Mouse (Mus musculus) neural tube, embryonic 14.5 days (tissue): Measurements from ENCODE around the gene Il11ra1. TPM values are rescaled to one million over a fixed set of nuclear protein-coding genes. Genes with fewer than 3 reads are reported as not detected.
A peak's percentile ranks its signal among the peaks of the same experiment; 100 is the strongest.
"Not testable (repeated sequence)": the region's sequence is repeated elsewhere in the genome, so short reads cannot be mapped to it uniquely, and the experiment has no call there.

Source experiments
- ATAC-seq: fragments of 200-750 bp; cut with Nextera tagmentation; 2 replicates; pipeline ENCODE4 v1.8.0; 2017; ENCODE audit warnings: low read depth, mild to moderate bottlenecking, moderate TSS enrichment, moderate library complexity
- H3K27ac ChIP-seq: fragments of 300-500 bp; sonication (generic); 2 replicates; pipeline ENCODE4 v1.5.1; 2014; ENCODE audit warnings: low read depth, mild to moderate bottlenecking, control low read depth, low read length, moderate library complexity, mixed read lengths
- H3K27me3 ChIP-seq: fragments of 300-500 bp; sonication (generic); 2 replicates; pipeline ENCODE4 v1.6.1; 2014; ENCODE audit warnings: low read length; ENCODE audit not compliant: control insufficient read depth, insufficient read depth
- H3K36me3 ChIP-seq: fragments of 300-500 bp; sonication (generic); 2 replicates; pipeline ENCODE4 v1.6.1; 2014; ENCODE audit warnings: low read length, mixed read lengths; ENCODE audit not compliant: control insufficient read depth, insufficient read depth
- H3K4me1 ChIP-seq: fragments of 300-500 bp; sonication (generic); 2 replicates; pipeline ENCODE4 v1.6.1; 2014; ENCODE audit warnings: low read length; ENCODE audit not compliant: control insufficient read depth, insufficient read depth
- H3K4me2 ChIP-seq: fragments of 300-500 bp; sonication (generic); 2 replicates; pipeline ENCODE4 v1.6.1; 2014; ENCODE audit warnings: mild to moderate bottlenecking, low read depth, low read length, control low read depth
- H3K4me3 ChIP-seq: fragments of 300-500 bp; sonication (generic); 2 replicates; pipeline ENCODE4 v1.5.1; 2014; ENCODE audit warnings: low read depth, low read length, control low read depth, mixed read lengths
- H3K9ac ChIP-seq: fragments of 300-500 bp; sonication (generic); replicated peaks from 2 replicates; pipeline ENCODE4 v1.6.1; 2014; ENCODE audit warnings: low read depth, mild to moderate bottlenecking, control low read depth, low read length, mixed read lengths
- H3K9me3 ChIP-seq: fragments of 300-500 bp; sonication (generic); 2 replicates; pipeline ENCODE4 v1.6.1; 2016; ENCODE audit warnings: low read length; ENCODE audit not compliant: control insufficient read depth
- WGBS: fragments of 180-500 bp; shearing (Covaris S2); extraction: QIAGEN DNeasy Blood & Tissue Kit; methylation state at CpG from one replicate; pipeline ENCODE4 v1.1.7; 2014; 5-methylcytosine and 5-hydroxymethylcytosine counted together
- polyA plus RNA-seq: library from polyadenylated mRNA; unstranded; fragments of >200 nt; fragmentation: Nextera tagmentation; extraction: Ambion mirVana; gene quantifications from 2 replicates; pipeline ENCODE4 v1.2.1, GENCODE M21; 2014

Il11ra1 gene
- polyA plus RNA-seq, 1 experiment from 2014 or later = 26.2 TPM

DNA sequence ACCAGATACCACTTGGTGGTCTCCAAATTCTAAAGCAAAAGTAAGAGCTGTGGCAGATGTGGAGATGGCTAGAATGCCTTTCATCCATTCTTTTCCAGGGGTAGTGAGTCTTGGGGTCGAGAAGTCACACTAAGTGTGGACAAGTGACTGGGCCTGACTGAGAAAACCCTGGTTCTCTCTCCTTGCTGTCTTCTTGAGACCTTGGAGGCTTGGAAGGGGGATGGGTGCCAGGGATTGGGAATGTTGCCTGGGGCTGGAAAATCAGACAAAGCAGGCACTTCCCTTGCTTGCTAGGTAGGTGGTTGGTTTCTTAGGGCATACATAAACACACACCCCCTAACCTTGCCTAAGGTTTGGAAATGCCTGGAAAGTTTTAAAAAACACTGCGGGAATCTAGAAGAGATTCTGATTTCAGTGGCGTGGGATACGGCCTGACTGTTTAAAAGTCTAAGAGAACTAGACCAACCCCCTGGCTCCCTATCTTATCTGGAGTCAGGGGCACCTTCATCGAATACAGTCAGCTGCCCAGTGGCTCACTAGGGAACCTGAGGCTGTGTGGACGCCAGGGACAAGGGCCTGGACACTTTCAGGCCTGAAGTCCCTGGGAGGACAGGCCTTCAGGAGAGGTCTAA is 60.0 kb downstream of the Il11ra1 start:
- H3K9ac ChIP-seq = peak overlapping the region; percentile 39; the same call in 1 of the 2 replicates
- no peaks in the 10 kb centered on the region for H3K27me3 ChIP-seq
- H3K9me3 ChIP-seq = no peaks in the 10 kb centered on the region
- H3K4me3 ChIP-seq = peak overlapping the region; percentile 29
- H3K4me2 ChIP-seq = peak overlapping the region; percentile 45
- no peaks in the 10 kb centered on the region for H3K36me3 ChIP-seq
- ATAC-seq = no peak
- peaks cover 12% of the 10 kb centered on the region; the same call in 1 of the 2 replicates for H3K4me1 ChIP-seq
- H3K27ac ChIP-seq = no peak overlapping the region
- WGBS = 44% methylated on average over 6 of the region's 6 CpGs

DNA sequence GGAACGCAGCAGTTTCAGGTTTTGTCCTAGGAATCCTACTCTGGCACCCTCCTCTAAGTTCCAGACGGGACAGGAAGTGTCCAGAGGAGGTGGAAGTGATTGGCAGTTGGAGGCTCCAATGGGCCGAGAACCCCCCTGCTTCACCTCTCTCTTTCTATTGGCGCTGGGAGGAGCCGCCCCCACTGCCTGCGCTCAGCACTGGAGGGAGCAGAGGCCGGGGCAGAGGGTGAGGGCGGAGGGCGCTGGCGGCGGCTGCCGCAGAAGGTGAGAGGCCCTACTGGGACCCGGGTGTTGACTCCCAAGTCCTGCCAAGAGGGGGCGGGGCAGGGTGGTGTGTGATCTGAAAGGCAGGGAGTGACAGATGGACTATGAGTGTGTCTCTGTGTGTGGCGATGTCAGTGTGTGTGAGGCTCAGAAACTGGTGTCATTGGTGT is 60.5 kb downstream of the Il11ra1 start:
- Histone ChIP-seq H3K4me3 (peak overlapping the region; percentile 29), H3K9me3 (no peaks in the 10 kb centered on the region), H3K9ac (peak overlapping the region; percentile 39; the same call in 1 of the 2 replicates), H3K27me3 (no peaks in the 10 kb centered on the region), H3K36me3 (no peaks in the 10 kb centered on the region), H3K27ac (no peak overlapping the region; the same call in 1 of the 2 replicates), H3K4me2 (peak overlapping the region; percentile 45), H3K4me1 (peaks cover 10% of the 10 kb centered on the region; the same call in 1 of the 2 replicates)
- ATAC-seq = peak; percentile 71; the same call in 1 of the 2 replicates
- WGBS = under 1% methylated on average over 15 of the region's 15 CpGs

DNA sequence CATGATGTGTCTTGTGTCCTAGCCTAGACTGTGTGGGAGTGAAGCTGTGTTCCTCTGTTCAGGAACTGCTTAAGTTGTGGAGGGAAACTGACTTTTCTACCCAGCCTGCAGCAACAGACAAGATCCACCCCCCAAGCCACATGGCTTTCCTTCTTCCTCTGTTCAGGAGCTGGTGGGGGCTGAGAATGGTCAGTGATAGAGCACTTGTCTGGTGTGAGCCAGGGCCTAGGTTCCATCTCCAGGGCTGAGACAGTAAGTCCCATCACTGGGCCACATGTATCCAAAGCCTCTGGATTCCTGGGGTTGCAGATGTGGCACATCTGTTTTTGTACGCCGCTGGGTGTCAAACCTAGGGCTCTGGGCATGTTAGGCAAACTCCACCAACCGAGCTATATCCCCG is 61.1 kb downstream of the Il11ra1 start:
- Histone ChIP-seq H3K27ac (no peak overlapping the region; the same call in 1 of the 2 replicates), H3K36me3 (no peaks in the 10 kb centered on the region), H3K9ac (peak overlapping the region; percentile 39), H3K9me3 (no peaks in the 10 kb centered on the region), H3K27me3 (no peaks in the 10 kb centered on the region), H3K4me3 (peak overlapping the region; percentile 29), H3K4me1 (peaks cover 10% of the 10 kb centered on the region; the same call in 1 of the 2 replicates), H3K4me2 (peak overlapping the region; percentile 45)
- no peak; the same call in 1 of the 2 replicates for ATAC-seq
- 79% methylated on average over 4 of the region's 4 CpGs for WGBS

DNA sequence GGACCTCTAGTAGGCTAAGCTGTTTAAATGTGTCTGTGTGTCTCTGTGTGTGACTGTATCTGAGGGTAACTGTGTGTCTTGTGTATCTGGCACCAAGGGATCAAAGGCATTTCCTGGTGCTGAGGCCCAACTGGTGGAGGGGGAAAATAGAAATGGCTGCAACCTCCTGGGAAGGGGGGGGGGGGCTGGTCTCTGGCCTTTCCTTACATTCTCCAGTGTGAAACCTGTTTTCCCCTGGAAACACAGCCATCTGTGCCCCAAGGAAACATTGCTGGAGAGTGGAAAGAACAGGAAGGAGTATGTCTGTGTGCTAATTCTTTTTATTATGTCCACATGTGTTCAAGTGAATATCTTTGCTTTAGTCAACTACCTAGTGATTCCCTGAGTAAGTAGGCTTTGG is 61.9 kb downstream of the Il11ra1 start:
- no peaks in the 10 kb centered on the region for H3K27me3 ChIP-seq
- no peak for ATAC-seq
- peak overlapping the region; percentile 45 for H3K4me2 ChIP-seq
- H3K27ac ChIP-seq = no peak overlapping the region
- H3K9ac ChIP-seq = no peak overlapping the region
- no peaks in the 10 kb centered on the region for H3K9me3 ChIP-seq
- H3K4me1 ChIP-seq = peaks cover 5% of the 10 kb centered on the region; the same call in 1 of the 2 replicates
- no peak overlapping the region for H3K4me3 ChIP-seq
- no peaks in the 10 kb centered on the region for H3K36me3 ChIP-seq

DNA sequence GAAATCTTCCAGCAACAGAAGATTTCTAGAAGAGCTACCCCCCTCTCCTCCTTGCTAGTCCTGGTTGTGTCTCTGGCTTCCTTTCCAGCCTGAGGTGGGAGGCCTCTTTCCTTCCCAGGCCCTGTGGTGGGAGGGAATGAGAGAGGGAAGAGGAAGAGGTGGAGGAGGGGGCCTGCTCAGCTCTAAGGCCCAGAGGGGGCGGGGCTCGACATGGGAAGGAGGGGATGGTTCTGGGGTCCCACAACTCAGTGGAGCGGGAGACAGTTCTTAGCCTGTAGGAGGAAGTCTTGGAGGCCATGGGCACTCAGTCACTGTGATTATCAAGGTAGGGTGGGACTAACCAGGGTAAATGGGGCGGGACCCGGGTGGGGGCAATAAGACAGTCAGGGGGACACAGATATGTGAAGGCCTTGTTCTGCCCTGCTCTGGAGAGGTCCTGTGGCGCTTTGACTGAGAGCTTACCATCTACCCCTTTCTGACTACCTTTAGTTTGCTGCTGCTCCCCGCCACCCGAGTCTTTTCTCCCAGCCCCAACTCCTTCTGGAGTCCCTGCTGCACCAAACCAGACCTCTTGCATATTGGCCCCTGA is 62.4 kb downstream of the Il11ra1 start:
- peaks cover 5% of the 10 kb centered on the region; the same call in 1 of the 2 replicates for H3K4me1 ChIP-seq
- H3K27me3 ChIP-seq = no peaks in the 10 kb centered on the region
- WGBS = 42% methylated on average over 8 of the region's 8 CpGs
- peak overlapping the region; percentile 21; the same call in 1 of the 2 replicates for H3K4me2 ChIP-seq
- peak overlapping the region; percentile 25; the same call in 1 of the 2 replicates for H3K9ac ChIP-seq
- H3K9me3 ChIP-seq = no peaks in the 10 kb centered on the region
- peak; percentile 28; the same call in 1 of the 2 replicates for ATAC-seq
- H3K36me3 ChIP-seq = no peaks in the 10 kb centered on the region
- no peak overlapping the region for H3K4me3 ChIP-seq
- H3K27ac ChIP-seq = no peak overlapping the region

DNA sequence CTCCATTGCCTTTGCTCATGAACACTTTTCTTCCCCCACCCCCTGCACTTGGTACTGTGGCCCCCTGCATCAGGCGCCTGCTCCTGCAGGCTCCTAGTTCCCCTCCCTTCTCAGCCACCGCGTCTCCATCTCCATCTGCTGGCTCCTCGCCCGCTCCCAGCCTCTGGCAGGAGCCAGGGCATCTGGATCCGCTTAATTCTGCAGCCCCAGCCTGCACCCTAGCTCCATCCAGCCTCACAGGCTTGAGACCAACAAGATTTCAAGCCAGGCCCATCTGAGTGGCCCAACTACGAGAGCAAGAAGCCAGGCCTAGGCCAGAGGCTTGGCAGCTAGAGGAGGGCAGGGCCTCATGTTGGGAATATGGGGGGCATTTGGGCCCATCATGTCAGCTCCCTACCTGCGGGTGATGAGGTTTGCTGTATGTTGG is 62.9 kb downstream of the Il11ra1 start:
- H3K36me3 ChIP-seq, H3K27me3 ChIP-seq, H3K27ac ChIP-seq, H3K9me3 ChIP-seq, H3K4me1 ChIP-seq, H3K4me3 ChIP-seq, H3K4me2 ChIP-seq: not testable (repeated sequence)
- WGBS = 56% methylated on average over 8 of the region's 8 CpGs
- H3K9ac ChIP-seq = peak overlapping the region; percentile 25; the same call in 1 of the 2 replicates
- ATAC-seq = peak; percentile 56

DNA sequence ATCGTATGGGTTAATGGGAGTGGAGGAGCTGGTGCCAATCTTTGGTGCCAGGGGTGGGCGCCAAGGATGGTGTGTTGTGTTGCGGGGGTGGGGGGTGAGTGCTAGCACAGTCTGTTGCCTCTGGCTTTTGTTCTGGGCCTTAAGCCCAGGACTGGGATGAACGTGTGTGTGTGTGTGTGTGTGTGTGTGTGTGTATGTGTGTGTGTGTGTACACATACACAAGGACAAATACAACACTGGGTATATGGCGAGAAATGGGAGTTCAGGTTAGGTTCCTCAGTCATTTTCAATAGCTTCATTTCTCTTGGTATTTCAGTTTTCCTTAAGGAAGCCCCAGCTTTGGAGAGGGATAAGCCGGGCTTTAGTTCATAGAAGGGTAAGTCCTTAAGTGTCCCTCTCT is 63.4 kb downstream of the Il11ra1 start:
- not testable (repeated sequence) for H3K4me3 ChIP-seq, ATAC-seq
- 89% methylated on average over 4 of the region's 6 CpGs for WGBS

DNA sequence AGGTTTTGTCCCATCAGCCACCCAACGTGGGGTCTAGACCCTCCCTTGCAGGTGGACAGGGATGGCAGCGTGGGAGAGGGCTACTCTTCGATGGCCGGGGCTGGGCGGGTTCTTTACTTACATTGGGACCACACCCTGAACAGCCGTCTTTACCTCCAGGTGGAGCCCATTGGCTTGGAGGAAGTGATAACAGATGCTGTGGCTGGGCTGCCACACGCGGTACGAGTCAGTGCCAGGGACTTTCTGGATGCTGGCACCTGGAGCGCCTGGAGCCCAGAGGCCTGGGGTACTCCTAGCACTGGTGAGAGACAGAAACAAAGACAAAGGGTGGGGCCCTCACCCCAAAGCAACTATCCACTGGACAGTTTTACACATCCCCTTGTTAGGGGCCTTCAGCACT is 67.5 kb downstream of the Il11ra1 start:
- H3K27me3 ChIP-seq, H3K9ac ChIP-seq, H3K4me2 ChIP-seq, H3K36me3 ChIP-seq, H3K9me3 ChIP-seq, ATAC-seq, H3K4me3 ChIP-seq, H3K27ac ChIP-seq, H3K4me1 ChIP-seq: not testable (repeated sequence)
- 89% methylated on average over 10 of the region's 10 CpGs for WGBS

More for the DNA sequence above, 63.4 kb downstream of the Il11ra1 start:
- H3K36me3 ChIP-seq, H3K4me2 ChIP-seq, H3K9me3 ChIP-seq, H3K4me1 ChIP-seq, H3K9ac ChIP-seq, H3K27ac ChIP-seq, H3K27me3 ChIP-seq: not testable (repeated sequence)

DNA sequence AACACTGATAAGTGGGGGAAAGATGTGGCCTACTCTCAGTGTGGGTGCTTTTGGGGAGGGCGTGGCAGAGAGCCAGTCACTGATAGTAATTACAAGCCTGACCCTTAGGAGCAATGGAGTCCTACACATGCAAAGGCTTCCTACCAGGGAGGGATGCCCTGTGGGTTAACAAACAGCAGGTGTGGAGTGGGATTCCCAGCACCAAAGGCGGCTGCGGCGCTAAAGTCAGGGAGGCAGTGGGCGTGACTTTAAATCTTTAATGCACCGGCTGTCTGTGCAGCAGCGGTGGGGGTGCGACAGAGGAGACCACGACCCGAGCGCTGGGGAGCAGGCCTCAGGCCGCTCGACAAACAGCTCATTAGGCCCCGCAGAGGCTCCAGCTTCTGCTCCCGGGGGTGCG is 73.2 kb downstream of the Il11ra1 start:
- WGBS = 2% methylated on average over 7 of the region's 16 CpGs
- H3K9ac ChIP-seq = not testable (repeated sequence)

More for the DNA sequence above, 73.2 kb downstream of the Il11ra1 start:
- H3K4me3 ChIP-seq = peak overlapping the region; percentile 20; the same call in 1 of the 2 replicates
- not testable (repeated sequence) for ATAC-seq, H3K36me3 ChIP-seq, H3K4me1 ChIP-seq, H3K27ac ChIP-seq, H3K27me3 ChIP-seq, H3K9me3 ChIP-seq
- H3K4me2 ChIP-seq = peak overlapping the region; percentile 39
